Mouse (Mus musculus): ENCODE data around the gene Spn. TPM values are rescaled to one million over a fixed set of nuclear protein-coding genes. Genes with fewer than 3 reads are reported as not detected.

The Spn gene
- polyA plus RNA-seq, 2 experiments, result 7.9 to 10.8 TPM

GRCm38 (mm10) chr7:127101451-127102016, 36.1 kb downstream of the Spn start:
- H3K27ac ChIP-seq, result no peak overlapping the region
- H3K9ac ChIP-seq (replicated peaks), result no peak overlapping the region
- H3K4me2 ChIP-seq (ENCODE audit: low read depth), result no peak overlapping the region
- TF ChIP-seq EP300 (IDR thresholded peaks at IDR 0.05; ENCODE audit: low read depth), result no peak
- TF ChIP-seq CTCF (IDR thresholded peaks at IDR 0.05; ENCODE audit: low read depth), result 0 out of 2 replicates have a peak, but pooled peaks have one; percentile 24
- no peaks in the 10 kb centered on the region for H3K36me3 ChIP-seq (replicated peaks; ENCODE audit: control insufficient read depth, insufficient read depth, low read depth)
- ATAC-seq (ENCODE audit: insufficient read depth) (no peak), DNase-seq (ENCODE audit: low read depth in 3 of 3, low spot score in 3 of 3) (no peak)
- H3K27me3 ChIP-seq (ENCODE audit: control insufficient read depth, insufficient read depth, low read length), result no peaks in the 10 kb centered on the region
- peaks cover 0 to 13% of the 10 kb centered on the region in 2 experiments; a peak in 3 of 4 replicates for H3K4me1 ChIP-seq (replicated peaks; ENCODE audit: control insufficient read depth in 2 of 2, insufficient read depth in 2 of 2, low read length in 1 of 2)
- no peak overlapping the region for H3K4me3 ChIP-seq (ENCODE audit: insufficient read depth in 1 of 2, low read depth in 2 of 2, low read length in 2 of 2)
- WGBS (ENCODE audit: insufficient replicate concordance), result 18% methylated on average over 2 of the region's 2 CpGs
- no peaks in the 10 kb centered on the region for H3K9me3 ChIP-seq (ENCODE audit: control insufficient read depth, low read length)

GRCm38 (mm10) chr7:127099528-127099927, 38.1 kb downstream of the Spn start:
- Histone ChIP-seq H3K4me2 (ENCODE audit: low read depth) (no peak overlapping the region), H3K9me3 (ENCODE audit: control insufficient read depth, low read length) (no peaks in the 10 kb centered on the region), H3K27me3 (ENCODE audit: control insufficient read depth, insufficient read depth, low read length) (no peaks in the 10 kb centered on the region), H3K4me1 (replicated peaks; ENCODE audit: control insufficient read depth in 2 of 2, insufficient read depth in 2 of 2, low read length in 1 of 2) (peaks cover 0 to 9% of the 10 kb centered on the region in 2 experiments; a peak in 2 of 4 replicates), H3K36me3 (replicated peaks; ENCODE audit: control insufficient read depth, insufficient read depth, low read depth) (no peaks in the 10 kb centered on the region), H3K4me3 (ENCODE audit: insufficient read depth in 1 of 2, low read depth in 2 of 2, low read length in 2 of 2) (no peak overlapping the region), H3K27ac (no peak overlapping the region), H3K9ac (replicated peaks) (no peak overlapping the region)
- no peak for ATAC-seq (ENCODE audit: insufficient read depth)
- no peak for DNase-seq (ENCODE audit: low read depth in 3 of 3, low spot score in 3 of 3)
- 55% methylated on average over 4 of the region's 4 CpGs for WGBS (ENCODE audit: insufficient replicate concordance)
- TF ChIP-seq EP300 (IDR thresholded peaks at IDR 0.05; ENCODE audit: low read depth) (no peak), CTCF (IDR thresholded peaks at IDR 0.05; ENCODE audit: low read depth) (no peak)

DNA sequence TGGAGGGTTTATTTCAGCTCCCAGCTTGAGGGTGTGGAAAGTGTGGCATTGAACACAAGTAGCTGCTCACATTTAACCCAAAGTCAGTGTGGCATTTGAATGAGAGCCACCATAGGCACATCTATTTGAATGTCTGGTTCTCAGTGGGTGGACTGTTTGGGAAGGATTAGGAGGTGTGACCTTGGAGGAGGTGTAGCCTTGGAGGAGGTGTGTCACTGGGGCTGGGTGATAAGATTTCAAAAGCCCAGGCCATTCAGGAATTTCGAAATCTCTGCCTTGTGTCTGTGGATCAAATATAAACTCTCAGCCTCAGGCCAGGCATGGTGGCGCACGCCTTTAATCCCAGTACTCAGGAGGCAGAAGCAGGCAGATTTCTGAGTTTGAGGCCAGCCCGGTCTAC, 38.7 kb downstream of the Spn start:
- TF ChIP-seq CTCF (IDR thresholded peaks at IDR 0.05; ENCODE audit: low read depth), result no peak
- TF ChIP-seq EP300 (IDR thresholded peaks at IDR 0.05; ENCODE audit: low read depth), result no peak
- Histone ChIP-seq H3K4me1 (replicated peaks; ENCODE audit: control insufficient read depth in 2 of 2, insufficient read depth in 2 of 2, low read length in 1 of 2) (peaks cover 0 to 9% of the 10 kb centered on the region in 2 experiments; a peak in 2 of 4 replicates), H3K27me3 (ENCODE audit: control insufficient read depth, insufficient read depth, low read length) (no peaks in the 10 kb centered on the region), H3K9ac (replicated peaks) (no peak overlapping the region), H3K4me3 (ENCODE audit: insufficient read depth in 1 of 2, low read depth in 2 of 2, low read length in 2 of 2) (no peak overlapping the region), H3K36me3 (replicated peaks; ENCODE audit: control insufficient read depth, insufficient read depth, low read depth) (no peaks in the 10 kb centered on the region), H3K27ac (no peak overlapping the region), H3K4me2 (ENCODE audit: low read depth) (no peak overlapping the region), H3K9me3 (ENCODE audit: control insufficient read depth, low read length) (no peaks in the 10 kb centered on the region)
- 77% methylated on average over 4 of the region's 4 CpGs for WGBS (ENCODE audit: insufficient replicate concordance)
- no peak for ATAC-seq (ENCODE audit: insufficient read depth)
- no peak for DNase-seq (ENCODE audit: low read depth in 3 of 3, low spot score in 3 of 3)

- Histone ChIP-seq H3K36me3 (replicated peaks; ENCODE audit: control insufficient read depth, insufficient read depth, low read depth) (no peaks in the 10 kb centered on the region), H3K9ac (replicated peaks) (no peak overlapping the region), H3K4me2 (ENCODE audit: low read depth) (no peak overlapping the region), H3K27ac (no peak overlapping the region), H3K9me3 (ENCODE audit: control insufficient read depth, low read length) (no peaks in the 10 kb centered on the region), H3K27me3 (ENCODE audit: control insufficient read depth, insufficient read depth, low read length) (no peaks in the 10 kb centered on the region), H3K4me1 (replicated peaks; ENCODE audit: control insufficient read depth in 2 of 2, insufficient read depth in 2 of 2, low read length in 1 of 2) (peaks cover 0 to 9% of the 10 kb centered on the region in 2 experiments; a peak in 2 of 4 replicates), H3K4me3 (ENCODE audit: insufficient read depth in 1 of 2, low read depth in 2 of 2, low read length in 2 of 2) (no peak overlapping the region)
- TF ChIP-seq CTCF (IDR thresholded peaks at IDR 0.05; ENCODE audit: low read depth) (no peak), EP300 (IDR thresholded peaks at IDR 0.05; ENCODE audit: low read depth) (no peak)
- 56% methylated on average over 5 of the region's 5 CpGs for WGBS (ENCODE audit: insufficient replicate concordance)
- no peak for ATAC-seq (ENCODE audit: insufficient read depth)
- DNase-seq (ENCODE audit: low read depth in 3 of 3, low spot score in 3 of 3), result no peak
These were observed 39.1 kb downstream of the Spn start for GRCm38 (mm10) chr7:127098521-127098920.

GRCm38 (mm10) chr7:127096456-127096855, 41.2 kb downstream of the Spn start:
- 68% methylated on average over 7 of the region's 7 CpGs for WGBS (ENCODE audit: insufficient replicate concordance)

More at GRCm38 (mm10) chr7:127096456-127096855, 41.2 kb downstream of the Spn start:
- no peak for ATAC-seq (ENCODE audit: insufficient read depth)
- Histone ChIP-seq H3K27me3 (ENCODE audit: control insufficient read depth, insufficient read depth, low read length) (no peaks in the 10 kb centered on the region), H3K9me3 (ENCODE audit: control insufficient read depth, low read length) (no peaks in the 10 kb centered on the region), H3K9ac (replicated peaks) (no peak overlapping the region), H3K36me3 (replicated peaks; ENCODE audit: control insufficient read depth, insufficient read depth, low read depth) (no peaks in the 10 kb centered on the region; the same call in 1 of the 2 replicates), H3K27ac (no peak overlapping the region), H3K4me2 (ENCODE audit: low read depth) (no peak overlapping the region), H3K4me1 (replicated peaks; ENCODE audit: control insufficient read depth in 2 of 2, insufficient read depth in 2 of 2, low read length in 1 of 2) (peaks cover 0 to 14% of the 10 kb centered on the region in 2 experiments; a peak in 3 of 4 replicates), H3K4me3 (ENCODE audit: insufficient read depth in 1 of 2, low read depth in 2 of 2, low read length in 2 of 2) (no peak overlapping the region)
- no peak for TF ChIP-seq EP300 (IDR thresholded peaks at IDR 0.05; ENCODE audit: low read depth)
- TF ChIP-seq CTCF (IDR thresholded peaks at IDR 0.05; ENCODE audit: low read depth), result no peak
- DNase-seq (ENCODE audit: low read depth in 3 of 3, low spot score in 3 of 3), result no peak
